Mouse (Mus musculus) testis, adult 2 months (tissue): ENCODE results near the gene Cd101.

Source experiments
- CTCF ChIP-seq: fragments of 200-500 bp; IDR thresholded peaks from 2 replicates; pipeline ENCODE4 v1.5.1; 2012; ENCODE audit warnings: low read depth, mild to moderate bottlenecking, inconsistent platforms, low read length, moderate library complexity; ENCODE audit not compliant: control insufficient read depth, insufficient read depth, insufficient replicate concordance
- POLR2A ChIP-seq: fragments of 200-500 bp; IDR thresholded peaks from 2 replicates; pipeline ENCODE4 v1.6.1; 2012; ENCODE audit warnings: low read depth, mild to moderate bottlenecking, inconsistent platforms, low read length, moderate library complexity; ENCODE audit not compliant: control insufficient read depth

DNA sequence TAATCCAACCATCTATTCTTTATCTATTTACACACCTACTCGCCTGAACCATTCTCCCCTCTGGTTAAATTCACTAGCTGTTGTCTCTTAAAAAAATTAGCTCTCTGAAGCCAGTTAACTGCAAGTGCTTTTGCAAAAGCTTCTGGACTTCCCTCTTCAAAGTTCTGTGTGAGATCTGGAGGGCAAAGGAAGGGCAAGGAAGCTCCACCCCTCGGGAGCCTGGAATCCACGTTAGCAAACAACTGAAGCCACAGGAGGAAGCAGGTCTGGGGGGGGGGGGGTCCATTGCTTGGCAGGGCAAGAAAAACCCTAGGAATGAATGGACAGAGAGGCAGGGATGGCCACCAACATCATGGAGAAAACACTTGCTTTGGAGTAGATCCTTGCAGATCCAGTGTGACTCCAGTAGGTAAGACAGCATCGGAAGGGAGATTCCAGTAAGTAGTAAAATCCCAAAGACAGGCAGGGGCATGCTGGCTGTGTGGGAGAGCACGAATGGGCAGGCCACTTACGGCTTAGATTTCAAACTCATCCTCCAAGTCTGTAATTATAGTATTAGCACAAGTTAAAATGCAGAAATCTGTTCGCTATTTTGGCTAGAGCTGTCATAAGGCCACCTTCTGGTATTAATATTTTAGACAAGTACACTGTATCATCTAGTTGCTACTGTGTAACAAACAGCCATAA, 2.2 kb upstream of the Cd101 start:
- TF ChIP-seq CTCF (no peak), POLR2A (no peak)
